Mouse (Mus musculus) megakaryocyte, embryonic 14.5 days (primary cell): Measurements from ENCODE around the gene Gja1.

ENCODE experiments used
- FLI1 ChIP-seq: IDR thresholded peaks from 2 replicates; pipeline ENCODE4 v1.6.1; 2012; ENCODE audit warnings: low read length, inconsistent platforms, mixed read lengths
- GATA1 ChIP-seq: IDR thresholded peaks from 3 replicates; pipeline ENCODE4 v1.6.1; 2012; ENCODE audit warnings: mixed read lengths, low read length, inconsistent platforms, borderline replicate concordance

- TF ChIP-seq GATA1 (no peak), FLI1 (no peak)
Measured at GRCm38 (mm10) chr10:56437290-56437689, 60.2 kb downstream of the Gja1 start.
